Mouse (Mus musculus): ENCODE data around the gene Bpifa1.
"Not testable (repeated sequence)": the region's sequence is repeated elsewhere in the genome, so short reads cannot be mapped to it uniquely, and the experiment has no call there.

DNA sequence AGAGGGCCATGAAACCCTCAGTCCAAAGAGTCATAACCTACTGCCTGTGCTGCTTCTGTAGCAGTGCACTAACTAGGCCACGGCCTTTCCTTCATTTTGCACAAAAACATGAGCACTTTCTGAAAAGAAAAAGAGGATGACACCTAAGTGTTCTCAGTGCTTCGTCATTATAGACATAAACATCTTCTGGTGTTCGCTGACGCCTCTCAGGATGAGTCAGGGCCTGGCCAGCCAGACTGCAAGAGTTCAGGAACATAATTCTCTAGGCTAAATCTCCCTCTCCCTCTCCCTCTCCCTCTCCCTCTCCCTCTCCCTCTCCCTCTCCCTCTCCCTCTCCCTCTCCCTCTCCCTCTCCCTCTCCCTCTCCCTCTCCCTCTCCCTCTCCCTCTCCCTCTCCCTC is 40.4 kb downstream of the Bpifa1 start:
- not testable (repeated sequence) for TF ChIP-seq POLR2A (IDR thresholded peaks at IDR 0.05; ENCODE audit: insufficient read length, low read depth); CEBPB (IDR thresholded peaks at IDR 0.05; ENCODE audit: insufficient read depth, poor library complexity, severe bottlenecking); TCF12 (IDR thresholded peaks at IDR 0.05; ENCODE audit: insufficient read depth, poor library complexity, severe bottlenecking); MYOD1 (IDR thresholded peaks at IDR 0.05; ENCODE audit: control insufficient read depth in 1 of 3, insufficient read length in 2 of 3, low read depth in 2 of 3); USF1 (IDR thresholded peaks at IDR 0.05; ENCODE audit: low read depth); SRF (IDR thresholded peaks at IDR 0.05; ENCODE audit: control insufficient read depth, insufficient read length, low read depth)

Measured in myocyte (in vitro differentiated cells).